Mouse (Mus musculus) heart, postnatal 0 days (tissue): ENCODE data around the gene Cdh16. TPM values are rescaled to one million over a fixed set of nuclear protein-coding genes. Genes with fewer than 3 reads are reported as not detected.

Source experiments
- ATAC-seq: fragments of 200-750 bp; cut with Nextera tagmentation; 2 replicates; pipeline ENCODE4 v1.8.0; 2017; ENCODE audit warnings: low read depth, moderate number of reproducible peaks, moderate library complexity; ENCODE audit not compliant: insufficient read depth
- DNase-seq: peaks from one replicate; pipeline ENCODE4 v3.0.0-alpha.2; 2016; ENCODE audit warnings: low spot score
- H3K27ac ChIP-seq: fragments of 300-500 bp; sonication (generic); 2 replicates; pipeline ENCODE4 v1.5.1; 2014; ENCODE audit warnings: low read depth, mild to moderate bottlenecking
- H3K27me3 ChIP-seq: fragments of 300-500 bp; sonication (generic); 2 replicates; pipeline ENCODE4 v1.6.1; 2014; ENCODE audit warnings: low read length, mixed read lengths; ENCODE audit not compliant: control insufficient read depth, insufficient read depth
- H3K36me3 ChIP-seq: fragments of 300-500 bp; sonication (generic); replicated peaks from 2 replicates; pipeline ENCODE4 v1.6.1; 2014; ENCODE audit warnings: low read length, mixed read lengths; ENCODE audit not compliant: control insufficient read depth, insufficient read depth
- H3K4me1 ChIP-seq: fragments of 300-500 bp; sonication (generic); 2 replicates; pipeline ENCODE4 v1.6.1; 2014; ENCODE audit warnings: antibody characterized with exemption; ENCODE audit not compliant: control insufficient read depth, insufficient read depth
- H3K4me2 ChIP-seq: fragments of 300-500 bp; sonication (generic); 2 replicates; pipeline ENCODE4 v1.6.1; 2014; ENCODE audit warnings: low read depth, mild to moderate bottlenecking, low read length, moderate library complexity
- H3K4me3 ChIP-seq: fragments of 300-500 bp; sonication (generic); 2 replicates; pipeline ENCODE4 v1.5.1; 2014; ENCODE audit warnings: low read depth, low read length
- H3K9ac ChIP-seq: fragments of 300-500 bp; sonication (generic); replicated peaks from 2 replicates; pipeline ENCODE4 v1.6.1; 2014; ENCODE audit warnings: low read depth, low read length, mixed read lengths
- H3K9me3 ChIP-seq: fragments of 300-500 bp; sonication (generic); replicated peaks from 2 replicates; pipeline ENCODE4 v1.6.1; 2016; ENCODE audit warnings: low read length; ENCODE audit not compliant: control insufficient read depth
- CTCF ChIP-seq: IDR thresholded peaks from 2 replicates; pipeline ENCODE4 v1.5.1; 2016; ENCODE audit warnings: antibody characterized with exemption, control low read depth, low read depth
- EP300 ChIP-seq: IDR thresholded peaks from 2 replicates; pipeline ENCODE4 v1.6.1; 2016; ENCODE audit warnings: antibody characterized with exemption, low read depth
- WGBS: fragments of 180-500 bp; shearing (Covaris S2); extraction: QIAGEN DNeasy Blood & Tissue Kit; methylation state at CpG from one replicate; pipeline ENCODE4 v1.1.7; 2014; 5-methylcytosine and 5-hydroxymethylcytosine counted together
- polyA plus RNA-seq: library from polyadenylated mRNA; unstranded; fragments of >200 nt; fragmentation: Nextera tagmentation; extraction: Ambion mirVana; gene quantifications from 2 replicates; pipeline ENCODE4 v1.2.1, GENCODE M21; 2015
- total RNA-seq: library from RNA; depleted of rRNA; stranded (reverse); fragments of >200 nt; gene quantifications from 2 replicates; pipeline ENCODE4 v1.2.3, GENCODE M21; 2014; ENCODE audit warnings: low replicate concordance

The Cdh16 gene
- total and polyA plus RNA-seq, 2 experiments from 2014 or later = 8.9 to 11.4 TPM

DNA sequence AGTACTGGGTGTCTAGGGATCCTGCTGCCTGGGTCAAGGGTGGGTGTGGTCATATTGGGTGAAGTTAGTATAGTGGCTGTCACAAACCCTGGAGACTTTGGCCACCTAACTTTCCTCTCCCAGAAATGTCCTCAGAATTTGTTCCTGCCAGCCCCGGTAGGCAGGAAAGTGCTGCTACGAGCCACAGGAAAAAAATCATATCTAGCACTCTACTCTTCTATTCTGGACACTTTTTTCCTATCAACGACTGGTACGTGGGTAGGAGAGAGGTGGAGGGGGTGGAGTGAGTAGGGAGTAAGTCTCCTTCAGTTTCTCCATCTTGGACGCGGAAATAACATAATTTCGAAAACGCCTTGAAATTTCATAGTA, 5.9 kb upstream of the Cdh16 start:
- peaks cover 40% of the 10 kb centered on the region for H3K4me1 ChIP-seq

DNA sequence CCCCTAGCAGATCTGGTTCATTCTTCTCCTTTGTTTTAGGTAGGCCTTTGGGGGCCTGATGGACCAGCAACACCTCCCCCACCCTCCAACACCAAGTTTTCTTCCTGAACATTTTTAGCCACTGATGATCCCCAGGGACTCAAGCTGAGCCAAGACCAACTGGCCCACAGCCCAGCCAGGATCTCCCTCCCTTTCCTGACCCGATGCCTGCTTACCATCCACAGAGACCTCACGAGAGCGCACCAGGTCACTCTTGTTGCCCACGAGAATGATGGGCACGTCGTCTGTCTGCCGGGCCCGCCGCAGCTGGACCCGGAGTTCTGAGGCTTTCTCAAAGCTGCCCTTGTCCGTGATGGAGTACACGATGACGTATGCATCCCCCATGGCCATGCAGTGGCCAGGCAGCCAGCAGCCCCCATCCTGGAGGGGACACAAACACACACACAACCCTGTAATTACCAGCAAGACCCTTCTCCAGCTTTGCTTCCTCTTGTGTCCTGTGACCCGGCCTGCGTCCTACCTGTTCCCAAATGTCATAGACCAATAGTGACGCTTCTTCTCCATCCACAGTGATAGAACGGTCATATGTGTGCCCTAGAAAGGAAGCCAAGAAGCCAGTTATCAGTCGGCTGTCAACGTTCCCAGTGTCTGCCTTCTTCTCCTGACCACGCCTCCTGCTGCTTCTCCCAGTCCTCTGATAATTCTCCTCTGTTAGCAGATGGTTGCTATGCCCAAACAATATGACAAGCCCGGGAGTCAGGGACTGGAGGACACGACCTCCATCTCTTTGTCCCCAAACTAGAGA, 5.3 kb upstream of the Cdh16 start:
- Histone ChIP-seq H3K4me1 (peaks cover 44% of the 10 kb centered on the region), H3K36me3 (peaks cover 11% of the 10 kb centered on the region), H3K27ac (peak overlapping the region; percentile 90), H3K27me3 (no peaks in the 10 kb centered on the region), H3K4me3 (peak overlapping the region; percentile 63), H3K9me3 (no peaks in the 10 kb centered on the region), H3K9ac (peak overlapping the region; percentile 77), H3K4me2 (peak overlapping the region; percentile 67)
- peak; percentile 91 for DNase-seq
- TF ChIP-seq CTCF (no peak), EP300 (no peak; the same call in 1 of the 2 replicates)
- peak; percentile 64 for ATAC-seq
- 6% methylated on average over 22 of the region's 22 CpGs for WGBS

More for the DNA sequence above, 5.9 kb upstream of the Cdh16 start:
- H3K9me3 ChIP-seq = no peaks in the 10 kb centered on the region
- peak overlapping the region; percentile 90 for H3K27ac ChIP-seq
- H3K4me3 ChIP-seq = peak overlapping the region; percentile 63
- TF ChIP-seq CTCF (no peak), EP300 (no peak)
- ATAC-seq (no peak), DNase-seq (no peak)
- 8% methylated on average over 8 of the region's 8 CpGs for WGBS
- peak overlapping the region; percentile 67 for H3K4me2 ChIP-seq
- H3K27me3 ChIP-seq = no peaks in the 10 kb centered on the region
- peaks cover 14% of the 10 kb centered on the region for H3K36me3 ChIP-seq
- H3K9ac ChIP-seq = peak overlapping the region; percentile 77

DNA sequence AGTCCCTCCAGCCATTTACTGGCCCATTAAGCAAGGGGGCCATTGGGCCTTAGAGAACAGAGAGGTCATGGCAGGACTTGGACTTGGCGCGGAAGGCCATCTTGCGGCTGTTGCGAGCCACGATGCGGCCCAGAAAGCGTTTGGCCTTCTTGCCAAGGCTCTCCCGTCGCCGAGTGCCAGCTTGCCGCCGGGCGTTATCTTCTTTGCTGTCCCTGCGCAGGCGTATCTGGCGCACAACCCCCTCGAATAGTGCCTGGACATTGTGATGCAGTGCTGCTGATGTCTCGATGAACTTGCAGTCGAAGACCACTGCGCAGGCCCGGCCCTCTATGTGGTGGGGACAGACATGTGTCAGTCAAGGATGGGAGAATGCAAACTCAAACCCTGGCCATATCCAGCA, 4.2 kb upstream of the Cdh16 start:
- H3K27ac ChIP-seq = peak overlapping the region; percentile 90
- H3K4me1 ChIP-seq = peaks cover 44% of the 10 kb centered on the region
- no peaks in the 10 kb centered on the region for H3K9me3 ChIP-seq
- TF ChIP-seq EP300 (no peak), CTCF (no peak)
- no peaks in the 10 kb centered on the region for H3K27me3 ChIP-seq
- H3K4me3 ChIP-seq = no peak overlapping the region
- ATAC-seq (no peak), DNase-seq (peak; percentile 5)
- no peak overlapping the region for H3K9ac ChIP-seq
- 61% methylated on average over 21 of the region's 21 CpGs for WGBS
- H3K36me3 ChIP-seq = peaks cover 11% of the 10 kb centered on the region
- peak overlapping the region; percentile 67 for H3K4me2 ChIP-seq

DNA sequence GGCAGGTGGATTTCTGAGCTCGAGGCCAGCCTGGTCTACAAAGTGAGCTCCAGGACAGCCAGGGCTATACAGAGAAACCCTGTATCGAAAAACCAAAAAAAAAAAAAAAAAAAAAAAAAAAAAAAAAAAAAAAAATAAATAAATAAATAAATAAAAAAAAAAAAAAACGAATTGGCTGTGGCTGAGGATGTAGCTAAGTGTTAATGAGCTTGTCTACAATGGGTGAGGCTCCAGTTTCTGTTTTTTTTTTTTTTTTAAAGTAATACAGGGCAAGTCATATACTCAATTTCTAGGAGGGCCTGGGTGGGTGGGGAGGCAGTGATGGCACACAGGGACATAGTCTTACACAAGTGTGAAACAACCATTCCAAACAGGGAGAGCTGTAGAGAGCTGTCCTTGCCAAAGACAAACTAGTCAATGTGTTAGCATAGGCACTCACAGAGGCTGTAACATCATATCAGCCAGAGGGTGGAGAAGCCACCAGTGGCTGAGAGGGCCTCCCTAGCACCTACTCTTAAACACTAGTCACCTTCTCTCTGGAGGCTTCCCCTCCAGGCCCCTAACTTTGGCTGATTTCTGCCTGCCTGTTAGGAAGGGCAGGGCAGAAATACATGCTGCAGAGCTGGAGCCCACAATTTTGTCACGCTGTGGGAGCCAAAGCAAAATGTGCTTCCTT, 3.0 kb upstream of the Cdh16 start:
- H3K36me3 ChIP-seq = peaks cover 11% of the 10 kb centered on the region
- DNase-seq = peak; percentile 35
- ATAC-seq = no peak
- H3K4me2 ChIP-seq = no peak overlapping the region
- H3K27ac ChIP-seq = peak overlapping the region; percentile 90
- WGBS = 63% methylated on average over 3 of the region's 4 CpGs
- no peaks in the 10 kb centered on the region for H3K27me3 ChIP-seq
- H3K9ac ChIP-seq = no peak overlapping the region
- H3K4me1 ChIP-seq = peaks cover 36% of the 10 kb centered on the region
- TF ChIP-seq CTCF (no peak), EP300 (no peak)
- no peak overlapping the region for H3K4me3 ChIP-seq
- no peaks in the 10 kb centered on the region for H3K9me3 ChIP-seq

DNA sequence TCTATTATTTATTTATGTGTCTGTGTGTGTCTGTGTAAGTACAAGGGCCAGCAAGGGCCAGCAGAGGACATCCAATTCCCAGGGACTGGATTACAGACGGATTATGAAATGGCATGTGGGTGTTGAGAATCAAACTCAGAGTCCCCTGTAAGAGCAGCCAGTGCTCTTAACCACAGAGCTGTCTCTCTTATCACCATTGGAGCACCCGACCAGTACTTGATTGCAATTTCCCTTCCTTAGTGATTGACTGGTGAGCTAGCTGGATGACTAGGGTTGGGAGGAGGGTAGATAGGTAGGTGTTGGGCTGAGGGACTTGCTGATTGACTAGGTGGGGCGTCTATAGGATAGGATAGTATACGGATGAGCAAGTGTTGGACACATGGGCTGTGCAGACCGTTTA, 3.4 kb downstream of the Cdh16 start:
- H3K4me2 ChIP-seq = no peak overlapping the region
- H3K9ac ChIP-seq = no peak overlapping the region
- TF ChIP-seq EP300 = no peak
- no peak for TF ChIP-seq CTCF
- no peaks in the 10 kb centered on the region for H3K36me3 ChIP-seq
- H3K4me1 ChIP-seq = peaks cover 6% of the 10 kb centered on the region; the same call in 1 of the 2 replicates
- 68% methylated on average over 5 of the region's 5 CpGs for WGBS
- DNase-seq (no peak), ATAC-seq (no peak)
- H3K9me3 ChIP-seq = no peaks in the 10 kb centered on the region
- no peaks in the 10 kb centered on the region for H3K27me3 ChIP-seq
- no peak overlapping the region for H3K4me3 ChIP-seq
- H3K27ac ChIP-seq = no peak overlapping the region
